Mouse (Mus musculus) spleen, adult 2 months (tissue): ENCODE results near the gene Olfr803.

Experiments
- CTCF ChIP-seq: fragments of 200-500 bp; IDR thresholded peaks from 2 replicates; pipeline ENCODE4 v1.5.1; 2011; ENCODE audit warnings: mild to moderate bottlenecking, inconsistent platforms; ENCODE audit not compliant: insufficient read depth, insufficient read length, insufficient replicate concordance; ENCODE audit errors: extremely low read depth
- POLR2A ChIP-seq: fragments of 200-500 bp; IDR thresholded peaks from 2 replicates; pipeline ENCODE4 v1.6.1; 2011; ENCODE audit warnings: low read depth, low read length, inconsistent platforms

- TF ChIP-seq CTCF (no peak), POLR2A (no peak)
Measured at GRCm38 (mm10) chr10:129673765-129674164, 20.3 kb downstream of the Olfr803 start, which contains the start of gene Olfr801.
